Mouse (Mus musculus) embryonic facial prominence, embryonic 14.5 days (tissue): ENCODE measurements at regions not wholly inside any gene's neighbourhood (a gene's known extent, or its start where the extent isn't known, plus 50 kb on each side); places are given as distances from the start of the nearest gene placed in this dataset.
"Not testable (repeated sequence)": the region's sequence is repeated elsewhere in the genome, so short reads cannot be mapped to it uniquely, and the experiment has no call there.

ENCODE experiments used
- ATAC-seq: fragments of 200-750 bp; cut with Nextera tagmentation; 2 replicates; pipeline ENCODE4 v1.8.0; 2017; ENCODE audit warnings: low read depth, moderate number of reproducible peaks, moderate TSS enrichment
- DNase-seq: peaks from one replicate; pipeline ENCODE4 v3.0.0-alpha.2; 2015; ENCODE audit warnings: low spot score
- H3K27ac ChIP-seq: fragments of 300-500 bp; sonication (generic); replicated peaks from 2 replicates; pipeline ENCODE4 v1.5.1; 2014; ENCODE audit warnings: low read depth, mild to moderate bottlenecking, low read length, moderate library complexity
- H3K27me3 ChIP-seq: fragments of 300-500 bp; sonication (generic); replicated peaks from 2 replicates; pipeline ENCODE4 v1.6.1; 2014; ENCODE audit warnings: low read length; ENCODE audit not compliant: control insufficient read depth, insufficient read depth
- H3K36me3 ChIP-seq: fragments of 300-500 bp; sonication (generic); 2 replicates; pipeline ENCODE4 v1.6.1; 2014; ENCODE audit warnings: low read length, mixed read lengths; ENCODE audit not compliant: control insufficient read depth, insufficient read depth
- H3K4me1 ChIP-seq: fragments of 300-500 bp; sonication (generic); 2 replicates; pipeline ENCODE4 v1.6.1; 2014; ENCODE audit warnings: antibody characterized with exemption, low read length; ENCODE audit not compliant: control insufficient read depth, insufficient read depth
- H3K4me2 ChIP-seq: fragments of 300-500 bp; sonication (generic); 2 replicates; pipeline ENCODE4 v1.6.1; 2014; ENCODE audit warnings: low read depth, mild to moderate bottlenecking, low read length, moderate library complexity, mixed read lengths
- H3K4me3 ChIP-seq: fragments of 300-500 bp; sonication (generic); 2 replicates; pipeline ENCODE4 v1.5.1; 2014; ENCODE audit warnings: low read depth, mild to moderate bottlenecking, low read length
- H3K9ac ChIP-seq: fragments of 300-500 bp; sonication (generic); 2 replicates; pipeline ENCODE4 v1.6.1; 2014; ENCODE audit warnings: low read depth, mild to moderate bottlenecking, low read length, moderate library complexity, mixed read lengths
- H3K9me3 ChIP-seq: fragments of 300-500 bp; sonication (generic); 2 replicates; pipeline ENCODE4 v1.6.1; 2016; ENCODE audit warnings: low read length; ENCODE audit not compliant: control insufficient read depth
- WGBS: fragments of 180-500 bp; shearing (Covaris S2); extraction: QIAGEN DNeasy Blood & Tissue Kit; methylation state at CpG from one replicate; pipeline ENCODE4 v1.1.7; 2014; 5-methylcytosine and 5-hydroxymethylcytosine counted together

DNA sequence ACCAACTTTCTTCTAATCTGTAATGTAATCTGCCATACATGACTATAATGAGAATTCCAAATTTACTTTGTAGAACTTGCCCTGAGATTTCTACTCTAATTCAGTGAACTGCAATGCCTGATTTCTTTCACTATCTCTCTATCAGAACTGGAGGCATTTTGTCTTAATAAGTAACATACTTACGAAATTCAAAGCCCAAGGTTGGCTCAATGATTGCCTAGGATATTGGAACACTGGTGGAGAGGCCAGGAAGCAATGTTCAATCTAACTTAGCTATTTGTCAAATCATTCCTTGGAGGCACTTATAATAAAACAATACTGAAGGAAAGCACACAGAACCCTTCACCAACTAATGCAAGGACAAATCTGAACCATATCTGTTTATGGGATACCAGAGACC, 162.9 kb upstream of the Trim24 start:
- 78% methylated on average over 1 of the region's 1 CpGs for WGBS

DNA sequence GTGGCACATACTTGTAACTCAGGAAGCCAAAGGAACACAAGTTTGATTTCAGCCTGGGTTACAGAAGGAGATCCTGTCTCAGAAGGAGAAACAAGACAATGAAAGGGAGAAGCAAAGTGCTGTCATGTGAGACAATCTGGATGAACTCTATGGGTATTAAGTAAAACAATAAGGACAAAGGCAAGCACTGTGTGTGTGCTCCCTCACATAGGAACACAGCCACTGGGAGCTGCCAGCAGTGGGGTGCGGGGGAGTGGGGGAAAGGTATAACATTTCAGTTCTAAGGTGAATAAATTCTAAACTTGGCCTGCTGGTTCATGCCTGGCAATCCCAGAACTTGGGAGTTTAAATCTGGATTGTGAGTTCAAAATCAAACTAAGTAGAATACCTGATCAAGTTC, 158.8 kb upstream of the Trim24 start:
- H3K4me2 ChIP-seq, result no peak overlapping the region
- peaks cover 4% of the 10 kb centered on the region for H3K9me3 ChIP-seq
- H3K9ac ChIP-seq, result no peak overlapping the region
- no peak overlapping the region for H3K27ac ChIP-seq
- ATAC-seq (no peak), DNase-seq (no peak)
- H3K4me1 ChIP-seq, result no peaks in the 10 kb centered on the region
- no peak overlapping the region for H3K4me3 ChIP-seq
- H3K27me3 ChIP-seq, result no peaks in the 10 kb centered on the region
- WGBS, result 92% methylated on average over 1 of the region's 1 CpGs
- H3K36me3 ChIP-seq, result no peaks in the 10 kb centered on the region

More for the DNA sequence above, 162.9 kb upstream of the Trim24 start:
- H3K27me3 ChIP-seq, H3K4me1 ChIP-seq, H3K4me2 ChIP-seq, DNase-seq, H3K9me3 ChIP-seq, H3K4me3 ChIP-seq, H3K36me3 ChIP-seq, H3K9ac ChIP-seq, ATAC-seq, H3K27ac ChIP-seq: not testable (repeated sequence)

DNA sequence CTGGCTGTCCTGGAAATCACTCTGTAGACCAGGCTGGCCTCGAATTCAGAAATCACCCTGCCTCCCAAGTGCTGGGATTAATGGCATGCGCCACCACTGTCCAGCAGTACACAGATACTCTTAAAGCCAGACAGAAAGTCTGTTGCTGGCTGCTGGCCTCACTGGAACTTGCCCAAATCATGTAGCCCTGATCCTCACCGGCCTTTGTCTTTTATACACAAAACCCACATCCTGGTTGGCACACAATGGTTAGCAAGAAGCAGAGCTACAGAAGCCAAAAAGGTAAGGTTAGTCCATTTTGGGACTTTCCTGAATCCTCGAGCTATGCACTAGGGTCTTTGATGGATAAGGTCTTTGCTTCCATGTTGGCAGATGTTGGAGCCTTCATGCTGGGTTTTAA, 157.2 kb upstream of the Trim24 start:
- 83% methylated on average over 4 of the region's 4 CpGs for WGBS
- H3K9me3 ChIP-seq, result no peaks in the 10 kb centered on the region
- no peak overlapping the region for H3K9ac ChIP-seq
- no peaks in the 10 kb centered on the region for H3K36me3 ChIP-seq
- H3K27ac ChIP-seq, result no peak overlapping the region
- H3K27me3 ChIP-seq, result no peaks in the 10 kb centered on the region
- H3K4me2 ChIP-seq, result no peak overlapping the region
- H3K4me3 ChIP-seq, result no peak overlapping the region
- DNase-seq (no peak), ATAC-seq (no peak)
- H3K4me1 ChIP-seq, result no peaks in the 10 kb centered on the region

DNA sequence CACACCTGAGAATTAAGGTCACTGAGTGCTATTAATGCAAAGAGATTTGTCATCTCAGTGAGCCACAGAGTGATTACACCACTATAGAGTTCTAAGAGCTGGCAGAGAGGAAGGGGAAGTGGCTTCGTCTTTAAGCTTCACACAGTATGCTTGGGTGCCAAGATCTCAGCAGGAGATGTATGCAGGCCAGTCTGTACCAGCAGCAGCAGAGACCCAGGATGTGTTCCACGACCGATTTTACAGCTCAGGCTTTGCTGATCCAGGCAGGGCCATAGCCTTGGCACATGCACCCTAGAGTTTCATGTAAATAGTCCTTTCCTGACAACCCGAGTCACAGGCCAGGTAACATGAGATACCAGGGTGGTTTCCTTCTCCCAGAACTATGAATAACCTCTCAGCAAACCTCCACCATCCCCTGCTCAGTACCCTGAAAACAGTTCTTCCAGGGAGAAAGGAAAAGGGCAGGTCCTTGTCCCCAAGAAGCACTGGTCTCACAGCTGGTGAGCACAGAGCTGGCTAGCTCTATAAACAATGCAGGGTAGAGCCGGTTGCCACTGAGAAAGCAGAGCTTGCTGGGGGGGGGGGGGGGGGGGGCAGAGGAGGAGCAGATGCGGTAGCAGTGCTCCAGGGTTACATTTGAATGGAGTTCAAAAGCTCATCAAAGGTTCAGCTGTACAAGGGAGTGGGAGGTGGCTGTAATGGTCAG, 156.2 kb upstream of the Trim24 start:
- DNase-seq (no peak), ATAC-seq (peak; percentile 53; the same call in 1 of the 2 replicates)
- H3K9ac ChIP-seq, result no peak overlapping the region
- H3K36me3 ChIP-seq, result no peaks in the 10 kb centered on the region
- no peak overlapping the region for H3K27ac ChIP-seq
- no peak overlapping the region for H3K4me3 ChIP-seq
- no peak overlapping the region for H3K4me2 ChIP-seq
- WGBS, result 20% methylated on average over 6 of the region's 6 CpGs
- H3K27me3 ChIP-seq, result no peaks in the 10 kb centered on the region
- H3K4me1 ChIP-seq, result no peaks in the 10 kb centered on the region
- no peaks in the 10 kb centered on the region for H3K9me3 ChIP-seq

DNA sequence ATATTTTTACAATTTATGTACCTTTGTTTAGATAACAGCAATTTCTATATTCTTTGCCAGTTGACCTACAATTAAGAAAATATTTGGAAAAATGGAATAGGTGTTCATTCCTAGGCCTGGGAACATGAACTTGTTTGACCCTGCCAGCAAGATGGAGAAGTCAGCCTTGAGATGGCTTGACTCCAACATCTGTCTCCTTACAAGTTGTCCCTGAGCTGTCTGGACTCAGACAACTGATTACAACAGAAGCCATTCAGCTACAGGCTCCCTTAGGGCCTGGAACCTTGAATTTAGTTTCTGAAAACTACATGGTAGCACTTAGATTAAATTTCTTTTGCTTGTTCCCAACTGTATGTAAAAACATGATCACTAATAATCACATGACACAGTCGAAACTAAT, 148.9 kb upstream of the Trim24 start:
- no peaks in the 10 kb centered on the region for H3K27me3 ChIP-seq
- H3K9ac ChIP-seq, result no peak overlapping the region
- DNase-seq (no peak), ATAC-seq (no peak)
- H3K36me3 ChIP-seq, result no peaks in the 10 kb centered on the region
- H3K4me1 ChIP-seq, result peaks cover 3% of the 10 kb centered on the region; the same call in 1 of the 2 replicates
- H3K4me2 ChIP-seq, result no peak overlapping the region
- H3K4me3 ChIP-seq, result no peak overlapping the region
- H3K9me3 ChIP-seq, result no peaks in the 10 kb centered on the region
- H3K27ac ChIP-seq, result no peak overlapping the region
- 66% methylated on average over 1 of the region's 1 CpGs for WGBS

DNA sequence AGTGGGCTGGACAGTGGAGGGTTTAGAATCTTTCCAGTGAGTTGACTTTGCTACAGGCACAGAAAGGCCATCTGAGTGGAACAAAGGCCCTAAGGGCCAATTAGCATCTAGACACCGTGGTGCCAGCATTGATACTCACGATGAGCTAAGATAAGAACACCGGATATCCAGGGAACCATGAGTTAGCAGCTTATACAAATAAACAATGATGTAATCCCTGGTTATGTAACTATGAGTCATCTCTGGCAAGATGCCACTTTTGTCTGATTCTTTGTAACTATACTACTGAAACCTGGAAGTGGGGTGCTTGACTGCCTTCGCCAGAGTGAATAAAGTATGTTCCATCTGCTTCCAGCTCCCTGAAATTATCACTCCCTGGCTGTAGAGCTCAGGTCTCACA, 147.3 kb upstream of the Trim24 start:
- Histone ChIP-seq H3K4me1 (peaks cover 3% of the 10 kb centered on the region; the same call in 1 of the 2 replicates), H3K9me3 (no peaks in the 10 kb centered on the region), H3K36me3 (no peaks in the 10 kb centered on the region), H3K4me3 (no peak overlapping the region), H3K27me3 (no peaks in the 10 kb centered on the region), H3K27ac (peak overlapping the region; percentile 41; the same call in 1 of the 2 replicates), H3K9ac (no peak overlapping the region), H3K4me2 (no peak overlapping the region)
- WGBS, result 44% methylated on average over 4 of the region's 4 CpGs
- DNase-seq (peak; percentile 88), ATAC-seq (peak; percentile 71)

DNA sequence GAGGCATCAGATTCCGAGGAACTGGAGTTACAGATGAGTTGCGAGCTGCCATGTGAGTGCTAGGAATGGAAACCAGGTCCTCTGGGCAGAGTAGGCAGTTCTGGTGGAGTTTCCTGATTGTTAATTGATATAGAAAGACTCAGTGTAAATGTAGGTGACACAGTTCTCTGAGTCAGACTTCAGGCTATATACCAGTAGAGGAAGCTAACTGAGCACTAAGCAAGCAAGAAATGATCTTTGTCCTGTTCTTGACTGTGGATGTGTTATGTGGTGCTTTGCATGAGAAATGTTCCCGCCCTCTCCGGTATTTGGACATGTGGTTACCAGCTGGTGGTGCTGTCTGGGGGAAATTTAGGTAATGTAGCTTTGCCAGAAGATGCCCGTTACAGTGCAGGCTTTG, 146.4 kb upstream of the Trim24 start:
- DNase-seq, result no peak
- Histone ChIP-seq H3K9me3 (no peaks in the 10 kb centered on the region), H3K4me2 (no peak overlapping the region), H3K36me3 (no peaks in the 10 kb centered on the region), H3K27me3 (no peaks in the 10 kb centered on the region), H3K4me1 (peaks cover 3% of the 10 kb centered on the region; the same call in 1 of the 2 replicates), H3K4me3 (no peak overlapping the region), H3K9ac (no peak overlapping the region), H3K27ac (no peak overlapping the region)
- 83% methylated on average over 5 of the region's 5 CpGs for WGBS
- no peak for ATAC-seq

DNA sequence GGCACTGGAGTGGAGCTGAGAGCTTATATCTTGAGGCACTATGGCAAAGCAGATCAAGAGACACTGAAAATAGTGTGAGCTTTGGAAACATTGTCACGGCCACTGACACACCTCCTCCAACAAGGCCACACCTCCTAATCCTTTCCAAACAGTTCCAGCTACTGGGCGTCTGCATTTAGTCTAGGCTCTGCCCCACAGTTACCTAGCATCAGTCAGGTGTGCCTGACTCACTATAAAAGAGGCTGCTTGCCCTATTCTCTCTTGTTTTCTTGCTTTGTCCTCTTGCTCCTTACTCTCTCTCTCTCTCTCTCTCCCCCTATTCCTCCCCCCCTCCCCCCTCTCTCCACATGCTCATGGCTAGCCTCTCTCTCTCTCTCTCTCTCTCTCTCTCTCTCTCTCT, 142.0 kb upstream of the Trim24 start:
- no peaks in the 10 kb centered on the region for H3K4me1 ChIP-seq
- no peak overlapping the region for H3K27ac ChIP-seq
- no peak overlapping the region for H3K4me2 ChIP-seq
- H3K9me3 ChIP-seq, result no peaks in the 10 kb centered on the region
- DNase-seq (no peak), ATAC-seq (no peak)
- no peak overlapping the region for H3K4me3 ChIP-seq
- no peaks in the 10 kb centered on the region for H3K27me3 ChIP-seq
- no peak overlapping the region for H3K9ac ChIP-seq
- H3K36me3 ChIP-seq, result no peaks in the 10 kb centered on the region
- 92% methylated on average over 2 of the region's 2 CpGs for WGBS

DNA sequence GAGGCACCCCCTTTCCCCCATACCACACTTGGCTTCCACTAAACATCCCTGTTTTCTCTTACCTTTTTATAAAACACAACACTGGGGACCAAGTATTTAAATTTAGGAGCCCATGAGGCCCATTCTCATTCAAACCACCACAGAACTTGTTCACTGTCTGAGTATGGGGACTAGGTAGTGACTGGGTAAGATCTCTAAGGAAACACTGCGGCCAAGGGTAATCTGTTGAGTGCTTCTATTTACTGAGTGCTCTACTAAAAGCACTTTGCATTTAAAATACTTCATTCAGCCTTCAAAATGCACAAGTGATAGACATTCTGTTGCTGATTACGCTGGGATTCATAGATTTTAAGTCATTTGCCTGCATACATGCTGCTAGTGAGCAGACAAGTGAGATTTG, 141.4 kb upstream of the Trim24 start:
- Histone ChIP-seq H3K9me3 (no peaks in the 10 kb centered on the region), H3K9ac (no peak overlapping the region), H3K27ac (no peak overlapping the region), H3K36me3 (no peaks in the 10 kb centered on the region), H3K4me1 (no peaks in the 10 kb centered on the region), H3K4me2 (no peak overlapping the region), H3K4me3 (no peak overlapping the region), H3K27me3 (no peaks in the 10 kb centered on the region)
- ATAC-seq, result no peak
- 92% methylated on average over 2 of the region's 2 CpGs for WGBS
- DNase-seq, result no peak
